Mouse (Mus musculus) bone marrow, adult 2 months (tissue): Measurements from ENCODE around the gene Capn5. TPM values are rescaled to one million over a fixed set of nuclear protein-coding genes. Genes with fewer than 3 reads are reported as not detected.

ENCODE experiments used
- H3K27ac ChIP-seq: fragments of 200-500 bp; 2 replicates; pipeline ENCODE4 v1.5.1; 2012; ENCODE audit warnings: low read depth, mild to moderate bottlenecking, control low read depth, inconsistent platforms, low read length; ENCODE audit not compliant: control insufficient read depth, poor library complexity, insufficient read depth
- H3K4me1 ChIP-seq: fragments of 200-500 bp; 2 replicates; pipeline ENCODE4 v1.6.1; 2011; ENCODE audit warnings: low read length; ENCODE audit not compliant: control insufficient read depth, insufficient read depth
- H3K4me3 ChIP-seq: fragments of 200-500 bp; replicated peaks from 2 replicates; pipeline ENCODE3; 2011; ENCODE audit warnings: mild to moderate bottlenecking, low read depth, low read length, control low read depth; ENCODE audit not compliant: control insufficient read depth
- CTCF ChIP-seq: fragments of 200-500 bp; IDR thresholded peaks from 2 replicates; pipeline ENCODE4 v1.5.1; 2011; ENCODE audit warnings: low read length, control low read depth; ENCODE audit not compliant: control insufficient read depth, insufficient read depth
- POLR2A ChIP-seq: fragments of 200-500 bp; IDR thresholded peaks from 2 replicates; pipeline ENCODE4 v1.6.1; 2011; ENCODE audit warnings: low read depth, mild to moderate bottlenecking, control low read depth, low read length, borderline replicate concordance; ENCODE audit not compliant: control insufficient read depth
- WGBS: fragments of 180-500 bp; shearing (Covaris S2); methylation state at CpG from one replicate; pipeline ENCODE4 v1.1.7; 2018; 5-methylcytosine and 5-hydroxymethylcytosine counted together
- polyA plus RNA-seq: library from polyadenylated mRNA; stranded (reverse); fragments of >200 nt; gene quantifications from 2 replicates; pipeline ENCODE4 v1.2.4, GENCODE M21; 2011; ENCODE audit warnings: low replicate concordance; ENCODE audit not compliant: missing spikeins, insufficient read depth, insufficient read length

Gene Capn5
- 16.3 and 17.2 TPM in 2 replicates for polyA plus RNA-seq

- TF ChIP-seq POLR2A (peak; percentile 88), CTCF (peak; percentile 52; the same call in 1 of the 2 replicates)
- peak within 1 kb of the TSS; percentile 76 for H3K27ac ChIP-seq
- H3K4me1 ChIP-seq = peaks cover 3% of the 10 kb centered on the region
- 1% methylated on average over 44 of the region's 44 CpGs for whole genome bisulfite sequencing
- peak within 1 kb of the TSS; percentile 91 for H3K4me3 ChIP-seq
These were observed at the start of gene Capn5 for GRCm38 (mm10) chr7:98177929-98178559. TSS of gene Capn5 (minus strand) at chr7:98178274.

DNA sequence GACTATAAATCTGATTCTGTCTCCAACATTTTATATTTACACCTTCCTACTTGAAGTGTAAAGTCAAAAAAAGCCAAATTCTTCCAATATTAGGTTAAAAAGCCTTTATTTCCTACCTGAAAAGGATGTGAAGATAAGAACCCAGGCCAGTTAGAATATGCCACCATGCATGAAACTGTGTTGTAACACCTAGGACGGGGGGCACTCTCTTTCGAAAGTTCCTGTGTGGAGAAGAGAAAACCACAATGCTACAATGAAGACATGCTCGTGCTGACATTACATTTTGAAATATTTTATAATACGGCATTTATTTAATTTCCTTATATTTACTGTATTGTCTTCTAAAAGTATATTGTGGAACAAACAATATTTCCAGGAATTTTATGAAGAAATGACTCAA lies 45.7 kb upstream of the Capn5 start:
- 38% methylated on average over 4 of the region's 4 CpGs for WGBS
- no peak for TF ChIP-seq POLR2A
- no peak for TF ChIP-seq CTCF
- Histone ChIP-seq H3K4me3 (no peak overlapping the region), H3K27ac (no peak overlapping the region), H3K4me1 (no peaks in the 10 kb centered on the region; the same call in 1 of the 2 replicates)

- Histone ChIP-seq H3K4me3 (no peak overlapping the region), H3K27ac (no peak overlapping the region), H3K4me1 (no peaks in the 10 kb centered on the region; the same call in 1 of the 2 replicates)
- TF ChIP-seq CTCF = no peak
These were observed 38.6 kb upstream of the Capn5 start for GRCm38 (mm10) chr7:98216713-98217112.

- 82% methylated on average over 4 of the region's 4 CpGs for WGBS
- TF ChIP-seq POLR2A (no peak), CTCF (no peak)
- Histone ChIP-seq H3K4me1 (no peaks in the 10 kb centered on the region), H3K27ac (no peak overlapping the region), H3K4me3 (no peak overlapping the region)
These were observed 24.9 kb upstream of the Capn5 start for GRCm38 (mm10) chr7:98202946-98203345.

DNA sequence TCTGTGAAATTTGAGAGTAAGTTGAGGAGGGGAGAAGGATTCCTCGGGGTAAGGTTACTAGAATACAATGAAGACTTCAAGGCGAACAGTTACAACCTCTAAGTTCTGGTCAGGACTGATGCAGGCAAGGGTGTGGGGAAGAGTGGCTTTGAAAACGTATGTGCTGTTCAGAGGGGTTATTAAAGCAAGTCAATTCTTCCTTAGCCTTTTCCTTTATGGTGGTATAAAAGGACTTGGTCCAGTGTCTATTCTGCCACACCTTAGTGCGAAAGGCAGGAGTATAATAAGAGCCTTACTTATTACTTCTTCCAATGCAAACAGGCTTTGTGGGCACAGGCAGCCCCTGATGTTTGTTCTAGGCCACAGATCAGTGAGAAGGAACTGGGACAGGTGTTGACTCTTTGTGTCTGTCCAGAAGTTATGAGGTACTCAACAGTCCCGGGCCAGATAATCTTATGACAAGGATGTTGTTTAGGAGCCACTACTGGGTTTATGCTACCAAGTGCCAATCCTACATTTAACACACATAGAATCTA lies 23.5 kb upstream of the Capn5 start:
- Histone ChIP-seq H3K4me1 (no peaks in the 10 kb centered on the region), H3K4me3 (no peak overlapping the region), H3K27ac (no peak overlapping the region)
- TF ChIP-seq CTCF (no peak), POLR2A (no peak)
- WGBS = 80% methylated on average over 5 of the region's 5 CpGs

- 50% methylated on average over 3 of the region's 3 CpGs for WGBS
These were observed 22.3 kb upstream of the Capn5 start for GRCm38 (mm10) chr7:98200396-98200795.

GRCm38 (mm10) chr7:98199381-98199780 lies 21.3 kb upstream of the Capn5 start, which contains the start of gene B3gnt6:
TSS of gene B3gnt6 (minus strand) at chr7:98199481.
- no peak within 1 kb of the TSS for H3K4me3 ChIP-seq
- TF ChIP-seq CTCF (no peak), POLR2A (no peak)
- peaks cover 1% of the 10 kb centered on the region; the same call in 1 of the 2 replicates for H3K4me1 ChIP-seq
- 84% methylated on average over 4 of the region's 4 CpGs for WGBS
- no peak within 1 kb of the TSS for H3K27ac ChIP-seq

More at GRCm38 (mm10) chr7:98200396-98200795, 22.3 kb upstream of the Capn5 start:
- H3K4me1 ChIP-seq = no peaks in the 10 kb centered on the region
- no peak overlapping the region for H3K27ac ChIP-seq
- TF ChIP-seq POLR2A (no peak), CTCF (no peak)
- no peak overlapping the region for H3K4me3 ChIP-seq

DNA sequence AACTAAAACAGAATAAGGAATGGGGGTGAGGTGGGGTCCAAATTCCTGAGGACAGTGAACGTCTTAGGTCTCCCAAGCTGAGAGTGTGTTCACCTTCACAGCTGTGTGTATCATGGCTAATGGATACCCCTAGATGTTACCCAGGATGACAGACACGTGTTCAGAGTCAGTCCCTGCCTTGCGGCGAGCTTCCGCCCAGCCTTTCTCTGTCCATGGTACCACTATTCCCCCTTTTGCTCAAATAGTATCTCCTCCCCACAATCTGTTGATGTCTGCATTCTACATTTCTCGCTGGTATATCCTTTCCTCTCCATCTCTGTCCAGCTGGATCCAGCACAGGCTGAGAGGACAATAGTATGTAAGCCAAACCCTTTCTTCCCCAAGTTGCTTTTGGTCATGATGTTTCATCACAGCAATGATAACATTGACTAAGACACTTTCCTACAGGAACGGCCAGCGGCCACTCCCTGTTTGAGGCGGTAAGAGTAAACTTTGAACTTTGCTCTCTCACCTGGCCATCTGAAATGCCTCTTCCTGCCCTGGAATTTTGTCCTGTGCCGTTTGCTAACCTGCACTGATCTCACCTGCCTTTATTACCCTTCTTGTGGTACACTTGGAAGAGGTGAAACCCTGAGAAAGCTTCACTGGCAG lies 17.2 kb upstream of the Capn5 start:
- WGBS = 37% methylated on average over 10 of the region's 10 CpGs
- H3K4me3 ChIP-seq = no peak overlapping the region
- no peak overlapping the region for H3K27ac ChIP-seq
- no peak for TF ChIP-seq POLR2A
- TF ChIP-seq CTCF = no peak
- peaks cover 5% of the 10 kb centered on the region for H3K4me1 ChIP-seq
